Mouse (Mus musculus) lung, embryonic 16.5 days (tissue): ENCODE results near the gene Pim1. TPM values are rescaled to one million over a fixed set of nuclear protein-coding genes. Genes with fewer than 3 reads are reported as not detected.

Experiments used
- ATAC-seq: fragments of 200-750 bp; cut with Nextera tagmentation; 2 replicates; pipeline ENCODE4 v1.8.0; 2017; ENCODE audit warnings: low read depth, mild to moderate bottlenecking, moderate library complexity
- H3K27ac ChIP-seq: fragments of 300-500 bp; sonication (generic); 2 replicates; pipeline ENCODE4 v1.5.1; 2014; ENCODE audit warnings: mild to moderate bottlenecking, control low read depth, low read length
- H3K27me3 ChIP-seq: fragments of 300-500 bp; sonication (generic); 2 replicates; pipeline ENCODE4 v1.6.1; 2014; ENCODE audit warnings: low read depth, low read length, mixed read lengths; ENCODE audit not compliant: control insufficient read depth, insufficient read depth
- H3K36me3 ChIP-seq: fragments of 300-500 bp; sonication (generic); 2 replicates; pipeline ENCODE4 v1.6.1; 2014; ENCODE audit warnings: low read length; ENCODE audit not compliant: control insufficient read depth, insufficient read depth
- H3K4me1 ChIP-seq: fragments of 300-500 bp; sonication (generic); replicated peaks from 2 replicates; pipeline ENCODE4 v1.6.1; 2014; ENCODE audit warnings: low read length, mixed read lengths; ENCODE audit not compliant: control insufficient read depth, insufficient read depth
- H3K4me2 ChIP-seq: fragments of 300-500 bp; sonication (generic); 2 replicates; pipeline ENCODE4 v1.6.1; 2014; ENCODE audit warnings: low read depth, low read length, control low read depth
- H3K4me3 ChIP-seq: fragments of 300-500 bp; sonication (generic); 2 replicates; pipeline ENCODE4 v1.5.1; 2014; ENCODE audit warnings: mild to moderate bottlenecking, low read length, control low read depth
- H3K9ac ChIP-seq: fragments of 300-500 bp; sonication (generic); 2 replicates; pipeline ENCODE4 v1.6.1; 2014; ENCODE audit warnings: low read length, control low read depth
- H3K9me3 ChIP-seq: fragments of 300-500 bp; sonication (generic); 2 replicates; pipeline ENCODE4 v1.6.1; 2016; ENCODE audit warnings: low read length; ENCODE audit not compliant: control insufficient read depth
- WGBS: fragments of 180-500 bp; shearing (Covaris S2); extraction: QIAGEN DNeasy Blood & Tissue Kit; methylation state at CpG from one replicate; pipeline ENCODE4 v1.1.7; 2014; 5-methylcytosine and 5-hydroxymethylcytosine counted together
- polyA plus RNA-seq: library from polyadenylated mRNA; unstranded; fragments of >200 nt; fragmentation: Nextera tagmentation; extraction: Ambion mirVana; gene quantifications from 2 replicates; pipeline ENCODE4 v1.2.1, GENCODE M21; 2015

Gene Pim1
- polyA plus RNA-seq, 1 experiment from 2014 or later, result 15.6 TPM

DNA sequence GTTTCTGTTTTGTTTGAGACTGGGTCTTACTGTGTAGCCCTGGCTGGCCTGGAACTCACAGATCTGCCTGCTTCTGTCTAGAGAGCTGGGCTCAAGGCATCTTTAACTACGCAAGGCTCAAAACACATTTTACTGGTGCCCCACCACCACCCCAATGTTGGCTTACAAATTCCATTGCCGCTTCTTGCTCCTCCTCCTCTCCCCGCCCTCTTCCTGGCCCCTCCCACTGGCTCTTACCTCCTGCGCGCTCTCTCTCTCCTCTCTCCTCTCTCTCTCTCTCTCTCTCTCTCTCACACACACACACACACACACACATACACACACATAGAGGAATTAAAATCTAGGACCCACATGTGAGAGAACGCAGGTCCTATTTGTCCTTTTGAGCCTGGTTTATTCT is 40.0 kb downstream of the Pim1 start:
- Histone ChIP-seq H3K4me1 (peaks cover 7% of the 10 kb centered on the region), H3K4me2 (no peak overlapping the region), H3K9me3 (no peaks in the 10 kb centered on the region), H3K4me3 (no peak overlapping the region), H3K27me3 (no peaks in the 10 kb centered on the region), H3K36me3 (no peaks in the 10 kb centered on the region), H3K27ac (no peak overlapping the region), H3K9ac (no peak overlapping the region)
- no peak for ATAC-seq
- WGBS, result 71% methylated on average over 6 of the region's 6 CpGs

DNA sequence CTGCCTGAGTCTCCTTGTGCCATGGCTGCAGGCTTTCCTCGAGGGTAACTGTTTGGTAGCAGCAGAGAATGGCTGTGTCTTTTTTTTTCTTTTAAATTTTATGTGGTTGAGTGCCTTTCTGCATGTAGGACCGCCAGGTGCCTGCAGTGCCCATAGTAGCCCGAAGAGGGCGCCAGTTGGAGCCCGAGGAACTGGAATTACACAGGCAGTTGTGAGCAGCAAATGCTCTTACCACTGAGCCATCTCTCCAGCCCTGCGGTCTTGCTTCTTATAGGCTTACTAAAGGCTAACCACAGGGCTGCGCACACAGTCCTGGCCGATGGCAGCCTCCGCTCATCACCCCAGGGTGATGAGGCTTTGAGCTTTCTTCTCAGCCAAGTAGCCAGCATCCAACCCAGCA is 40.7 kb downstream of the Pim1 start:
- no peak overlapping the region for H3K27ac ChIP-seq
- WGBS, result 75% methylated on average over 9 of the region's 9 CpGs

DNA sequence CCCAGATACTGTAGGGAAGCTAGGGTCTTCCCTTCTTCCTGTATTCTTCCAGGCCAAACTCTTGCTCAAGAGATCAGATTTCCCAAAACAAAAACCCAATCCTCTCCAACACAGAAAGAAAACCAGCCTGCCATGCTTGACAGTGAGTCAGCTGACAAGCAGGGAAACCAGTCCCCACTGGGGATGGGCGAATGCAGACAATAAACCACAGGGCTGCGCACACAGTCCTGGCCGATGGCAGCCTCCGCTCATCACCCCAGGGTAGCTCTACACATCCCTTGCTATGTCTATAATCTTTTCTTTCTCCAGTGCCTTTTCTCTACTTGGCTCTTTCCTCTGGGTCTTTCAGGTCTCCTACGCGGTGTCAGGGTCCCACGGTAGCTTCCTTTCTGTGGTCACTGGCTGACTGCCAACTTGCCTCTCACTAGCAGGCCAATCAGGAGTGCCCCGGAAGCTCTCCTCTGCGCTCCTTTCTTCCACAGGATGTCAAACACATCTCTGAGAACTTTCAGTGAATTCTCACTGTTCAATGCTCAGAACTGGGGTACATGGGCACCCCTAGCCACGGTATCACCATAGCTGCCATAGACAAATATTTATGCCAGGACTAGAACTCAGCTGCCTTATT is 41.3 kb downstream of the Pim1 start:
- Histone ChIP-seq H3K9me3 (no peaks in the 10 kb centered on the region), H3K36me3 (no peaks in the 10 kb centered on the region), H3K4me1 (peaks cover 7% of the 10 kb centered on the region), H3K4me3 (no peak overlapping the region), H3K27me3 (no peaks in the 10 kb centered on the region), H3K4me2 (no peak overlapping the region), H3K9ac (no peak overlapping the region), H3K27ac (no peak overlapping the region)
- WGBS, result 42% methylated on average over 10 of the region's 10 CpGs
- ATAC-seq, result no peak

More for the DNA sequence above, 40.7 kb downstream of the Pim1 start:
- H3K4me3 ChIP-seq, result no peak overlapping the region
- H3K36me3 ChIP-seq, result no peaks in the 10 kb centered on the region
- H3K9ac ChIP-seq, result no peak overlapping the region
- H3K4me1 ChIP-seq, result peaks cover 7% of the 10 kb centered on the region
- no peak overlapping the region for H3K4me2 ChIP-seq
- no peaks in the 10 kb centered on the region for H3K9me3 ChIP-seq
- H3K27me3 ChIP-seq, result no peaks in the 10 kb centered on the region
- ATAC-seq, result no peak

- ATAC-seq, result no peak
- Histone ChIP-seq H3K4me2 (no peak overlapping the region), H3K4me3 (no peak overlapping the region), H3K9me3 (no peaks in the 10 kb centered on the region), H3K9ac (no peak overlapping the region), H3K27ac (no peak overlapping the region), H3K36me3 (no peaks in the 10 kb centered on the region), H3K4me1 (peaks cover 7% of the 10 kb centered on the region), H3K27me3 (no peaks in the 10 kb centered on the region)
- 91% methylated on average over 11 of the region's 11 CpGs for WGBS
Observed at GRCm38 (mm10) chr17:29533866-29534265, 43.3 kb downstream of the Pim1 start.

GRCm38 (mm10) chr17:29540426-29540825 is 49.9 kb downstream of the Pim1 start:
- ATAC-seq, result no peak
- no peak overlapping the region for H3K4me2 ChIP-seq
- H3K9ac ChIP-seq, result no peak overlapping the region
- H3K36me3 ChIP-seq, result no peaks in the 10 kb centered on the region
- H3K27ac ChIP-seq, result no peak overlapping the region
- H3K4me3 ChIP-seq, result no peak overlapping the region
- no peaks in the 10 kb centered on the region for H3K27me3 ChIP-seq
- 78% methylated on average over 8 of the region's 8 CpGs for WGBS
- H3K4me1 ChIP-seq, result peaks cover 4% of the 10 kb centered on the region; the same call in 1 of the 2 replicates
- H3K9me3 ChIP-seq, result no peaks in the 10 kb centered on the region

DNA sequence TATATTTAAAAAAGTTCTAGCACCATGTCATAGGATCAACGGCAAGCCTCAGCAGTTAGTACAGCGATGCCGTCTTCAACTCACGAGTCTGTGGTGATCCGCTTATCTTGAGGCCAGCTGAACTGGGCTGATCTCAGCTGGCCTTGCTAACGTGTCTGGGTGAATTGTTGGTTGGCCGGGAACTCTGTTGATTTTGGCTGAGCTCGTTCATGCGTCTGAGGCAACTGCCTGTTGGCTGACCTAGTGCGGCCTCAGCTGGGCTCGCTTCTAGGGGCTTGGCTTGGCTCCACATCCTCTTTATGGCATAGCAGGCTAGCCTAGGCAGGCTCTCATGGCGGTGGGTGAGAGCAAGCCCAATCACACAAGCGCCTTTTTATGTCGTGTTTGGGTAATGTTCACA is 50.9 kb downstream of the Pim1 start:
- H3K4me3 ChIP-seq, result no peak overlapping the region
- H3K4me2 ChIP-seq, result no peak overlapping the region
- H3K9me3 ChIP-seq, result no peaks in the 10 kb centered on the region
- H3K9ac ChIP-seq, result no peak overlapping the region
- H3K4me1 ChIP-seq, result peaks cover 4% of the 10 kb centered on the region; the same call in 1 of the 2 replicates
- WGBS, result 32% methylated on average over 14 of the region's 14 CpGs
- no peaks in the 10 kb centered on the region for H3K36me3 ChIP-seq
- H3K27me3 ChIP-seq, result no peaks in the 10 kb centered on the region
- H3K27ac ChIP-seq, result no peak overlapping the region
- peak; percentile 94 for ATAC-seq

- peaks cover 4% of the 10 kb centered on the region; the same call in 1 of the 2 replicates for H3K4me1 ChIP-seq
- H3K4me2 ChIP-seq, result no peak overlapping the region
- no peak overlapping the region for H3K9ac ChIP-seq
- H3K4me3 ChIP-seq, result no peak overlapping the region
- no peaks in the 10 kb centered on the region for H3K27me3 ChIP-seq
- 79% methylated on average over 19 of the region's 19 CpGs for WGBS
- no peaks in the 10 kb centered on the region for H3K36me3 ChIP-seq
- ATAC-seq, result no peak
- H3K9me3 ChIP-seq, result no peaks in the 10 kb centered on the region
- no peak overlapping the region for H3K27ac ChIP-seq
Observed at GRCm38 (mm10) chr17:29542831-29543690, 52.5 kb downstream of the Pim1 start.

DNA sequence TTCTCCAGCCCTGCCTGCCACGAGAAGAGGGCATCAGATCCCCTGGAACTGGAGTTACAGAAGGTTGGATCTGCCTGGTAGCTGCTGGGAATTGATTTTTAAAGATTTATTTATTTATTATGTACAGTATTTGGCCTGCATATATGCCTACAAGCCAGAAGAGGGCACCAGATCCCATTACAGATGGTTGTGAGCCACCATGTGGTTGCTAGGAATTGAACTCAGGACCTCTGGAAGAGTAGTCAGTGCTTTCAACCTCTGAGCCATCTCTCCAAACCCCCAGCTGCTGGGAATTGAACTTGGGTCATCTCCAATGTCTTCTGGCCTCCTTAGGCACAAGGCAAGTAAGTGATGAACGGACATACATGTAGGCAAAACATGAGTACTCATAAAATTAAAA is 53.5 kb downstream of the Pim1 start:
- no peak overlapping the region for H3K4me2 ChIP-seq
- ATAC-seq, result no peak
- H3K9ac ChIP-seq, result no peak overlapping the region
- H3K27me3 ChIP-seq, result no peaks in the 10 kb centered on the region
- H3K4me3 ChIP-seq, result no peak overlapping the region
- H3K27ac ChIP-seq, result no peak overlapping the region
- H3K4me1 ChIP-seq, result peaks cover 5% of the 10 kb centered on the region; the same call in 1 of the 2 replicates
- no peaks in the 10 kb centered on the region for H3K36me3 ChIP-seq
- WGBS, result 65% methylated on average over 2 of the region's 2 CpGs
- H3K9me3 ChIP-seq, result no peaks in the 10 kb centered on the region

- WGBS, result 91% methylated on average over 5 of the region's 5 CpGs
- no peak overlapping the region for H3K4me3 ChIP-seq
- H3K27me3 ChIP-seq, result no peaks in the 10 kb centered on the region
- H3K27ac ChIP-seq, result no peak overlapping the region
- H3K9me3 ChIP-seq, result no peaks in the 10 kb centered on the region
- H3K36me3 ChIP-seq, result no peaks in the 10 kb centered on the region
- ATAC-seq, result no peak
- H3K4me1 ChIP-seq, result peaks cover 8% of the 10 kb centered on the region; the same call in 1 of the 2 replicates
- no peak overlapping the region for H3K9ac ChIP-seq
- H3K4me2 ChIP-seq, result no peak overlapping the region
Observed at GRCm38 (mm10) chr17:29545241-29545640, 54.7 kb downstream of the Pim1 start.
